Mouse (Mus musculus) heart, adult 2 months (tissue): ENCODE results near the gene Pcbp1.

Experiments used
- CTCF ChIP-seq: fragments of 200-600 bp; IDR thresholded peaks from 2 replicates; pipeline ENCODE4 v1.8.1; 2022; ENCODE audit warnings: antibody characterized with exemption, mild to moderate bottlenecking, moderate library complexity
- EP300 ChIP-seq: fragments of 200-500 bp; IDR thresholded peaks from 2 replicates; pipeline ENCODE4 v1.6.1; 2011; ENCODE audit warnings: low read depth, low read length, control low read depth; ENCODE audit not compliant: insufficient read depth

DNA sequence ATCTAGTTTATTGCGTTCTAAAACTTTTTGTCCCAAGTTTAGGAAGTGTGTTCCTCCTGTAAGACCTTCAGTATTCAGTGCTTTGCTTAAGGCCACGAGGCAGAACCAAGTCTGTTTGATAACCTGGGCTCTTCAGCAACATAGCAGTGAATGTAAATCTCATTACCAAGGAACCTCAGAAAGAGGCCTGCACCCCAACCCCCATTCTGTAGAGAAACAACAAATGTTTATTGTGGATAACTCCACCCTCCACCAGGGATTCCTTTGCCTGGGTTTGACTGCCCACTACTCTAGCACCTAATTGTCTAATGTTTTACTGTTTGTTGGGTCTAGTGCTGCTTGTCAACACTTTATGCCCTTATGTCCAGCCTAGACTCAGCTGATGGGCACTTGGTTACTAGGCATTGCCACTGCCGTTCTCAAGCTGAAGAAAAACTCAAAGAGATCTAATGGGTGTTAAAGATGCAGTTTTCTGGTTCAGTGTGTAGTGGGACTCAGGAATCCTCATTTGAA lies 2.8 kb downstream of the Pcbp1 start:
- TF ChIP-seq EP300: no peak
- no peak for TF ChIP-seq CTCF
